Mouse (Mus musculus): ENCODE measurements at regions not wholly inside any gene's neighbourhood (a gene's known extent, or its start where the extent isn't known, plus 50 kb on each side); places are given as distances from the start of the nearest gene placed in this dataset.

GRCm38 (mm10) chr7:121280597-121280996 lies 111.1 kb upstream of the Hs3st2 start:
- H3K4me2 ChIP-seq (replicated peaks), result no peak overlapping the region
- no peaks in the 10 kb centered on the region for H3K4me1 ChIP-seq (replicated peaks)
- H3K27ac ChIP-seq, result no peak overlapping the region
- no peaks in the 10 kb centered on the region for H3K9me3 ChIP-seq
- H3K27me3 ChIP-seq, result no peaks in the 10 kb centered on the region
- WGBS, result 66% methylated on average over 1 of the region's 1 CpGs
- no peaks in the 10 kb centered on the region for H3K36me3 ChIP-seq
- no peak overlapping the region for H3K9ac ChIP-seq (replicated peaks)
- H3K4me3 ChIP-seq (replicated peaks), result no peak overlapping the region
- ATAC-seq, result no peak

GRCm38 (mm10) chr7:121282154-121282553 lies 109.5 kb upstream of the Hs3st2 start:
- Histone ChIP-seq H3K9ac (replicated peaks) (no peak overlapping the region), H3K27ac (no peak overlapping the region), H3K9me3 (no peaks in the 10 kb centered on the region), H3K27me3 (no peaks in the 10 kb centered on the region), H3K36me3 (no peaks in the 10 kb centered on the region), H3K4me3 (replicated peaks) (no peak overlapping the region), H3K4me1 (replicated peaks) (no peaks in the 10 kb centered on the region), H3K4me2 (replicated peaks) (no peak overlapping the region)
- 76% methylated on average over 7 of the region's 7 CpGs for WGBS
- no peak for ATAC-seq

DNA sequence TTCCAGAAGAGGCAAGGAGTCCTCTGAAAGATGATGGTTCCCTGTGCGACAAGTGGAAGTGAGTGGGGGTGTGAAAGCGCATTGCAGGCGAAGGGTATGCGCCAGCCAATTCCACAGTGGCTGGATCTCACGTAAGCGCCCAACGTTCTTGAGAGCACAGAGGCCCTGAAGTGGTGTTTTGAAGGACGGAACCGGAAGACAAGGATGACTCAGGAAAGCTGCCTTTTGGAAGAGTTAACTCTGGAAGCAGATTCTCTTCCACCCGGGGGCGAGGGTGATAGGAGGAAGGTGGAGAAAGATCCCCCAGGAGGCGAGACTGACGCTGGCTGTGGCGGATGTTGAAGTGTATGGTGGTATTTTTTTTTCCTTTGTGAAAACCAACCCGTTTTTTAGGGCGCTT lies 101.9 kb upstream of the Hs3st2 start:
- H3K9me3 ChIP-seq, result no peaks in the 10 kb centered on the region
- no peak for ATAC-seq
- H3K4me1 ChIP-seq (replicated peaks), result no peaks in the 10 kb centered on the region
- no peaks in the 10 kb centered on the region for H3K27me3 ChIP-seq
- no peak overlapping the region for H3K9ac ChIP-seq (replicated peaks)
- H3K27ac ChIP-seq, result no peak overlapping the region
- WGBS, result 89% methylated on average over 16 of the region's 16 CpGs
- H3K4me2 ChIP-seq (replicated peaks), result no peak overlapping the region
- H3K4me3 ChIP-seq (replicated peaks), result no peak overlapping the region
- H3K36me3 ChIP-seq, result no peaks in the 10 kb centered on the region

- no peak for ATAC-seq
- H3K27me3 ChIP-seq, result no peaks in the 10 kb centered on the region
- H3K9ac ChIP-seq (replicated peaks), result no peak overlapping the region
- no peaks in the 10 kb centered on the region for H3K4me1 ChIP-seq (replicated peaks)
- H3K27ac ChIP-seq, result no peak overlapping the region
- H3K36me3 ChIP-seq, result no peaks in the 10 kb centered on the region
- no peak overlapping the region for H3K4me2 ChIP-seq (replicated peaks)
- whole genome bisulfite sequencing, result 82% methylated on average over 3 of the region's 3 CpGs
- H3K4me3 ChIP-seq (replicated peaks), result no peak overlapping the region
- H3K9me3 ChIP-seq, result no peaks in the 10 kb centered on the region
These were observed 95.4 kb upstream of the Hs3st2 start for GRCm38 (mm10) chr7:121296151-121296695.

GRCm38 (mm10) chr7:121312961-121313587 lies 78.6 kb upstream of the Hs3st2 start:
- Histone ChIP-seq H3K4me3 (replicated peaks) (peak overlapping the region; percentile 24), H3K27me3 (no peaks in the 10 kb centered on the region), H3K4me1 (replicated peaks) (peaks cover 8% of the 10 kb centered on the region; the same call in 1 of the 2 replicates), H3K9ac (replicated peaks) (peak overlapping the region; percentile 51), H3K9me3 (peaks cover under 1% of the 10 kb centered on the region; the same call in 1 of the 2 replicates), H3K27ac (peak overlapping the region; percentile 54), H3K4me2 (replicated peaks) (peak overlapping the region; percentile 48), H3K36me3 (no peaks in the 10 kb centered on the region)
- WGBS, result 5% methylated on average over 19 of the region's 19 CpGs
- peak; percentile 78 for ATAC-seq

- no peaks in the 10 kb centered on the region for H3K27me3 ChIP-seq
- no peak overlapping the region for H3K27ac ChIP-seq
- H3K4me1 ChIP-seq (replicated peaks), result peaks cover 8% of the 10 kb centered on the region; the same call in 1 of the 2 replicates
- no peak overlapping the region for H3K4me3 ChIP-seq (replicated peaks)
- H3K36me3 ChIP-seq, result no peaks in the 10 kb centered on the region
- no peak overlapping the region for H3K9ac ChIP-seq (replicated peaks)
- no peak for ATAC-seq
- H3K9me3 ChIP-seq, result peaks cover 3% of the 10 kb centered on the region; the same call in 1 of the 2 replicates
- no peak overlapping the region for H3K4me2 ChIP-seq (replicated peaks)
- WGBS, result 94% methylated on average over 4 of the region's 4 CpGs
These were observed 77.1 kb upstream of the Hs3st2 start for GRCm38 (mm10) chr7:121314521-121314920.

GRCm38 (mm10) chr7:121329274-121329673 lies 62.4 kb upstream of the Hs3st2 start:
- Histone ChIP-seq H3K36me3 (no peaks in the 10 kb centered on the region), H3K4me1 (replicated peaks) (peaks cover 4% of the 10 kb centered on the region; the same call in 1 of the 2 replicates), H3K27ac (no peak overlapping the region), H3K9me3 (no peaks in the 10 kb centered on the region), H3K4me3 (replicated peaks) (no peak overlapping the region), H3K27me3 (no peaks in the 10 kb centered on the region), H3K9ac (replicated peaks) (no peak overlapping the region), H3K4me2 (replicated peaks) (no peak overlapping the region)
- WGBS, result 86% methylated on average over 7 of the region's 7 CpGs
- no peak for ATAC-seq

DNA sequence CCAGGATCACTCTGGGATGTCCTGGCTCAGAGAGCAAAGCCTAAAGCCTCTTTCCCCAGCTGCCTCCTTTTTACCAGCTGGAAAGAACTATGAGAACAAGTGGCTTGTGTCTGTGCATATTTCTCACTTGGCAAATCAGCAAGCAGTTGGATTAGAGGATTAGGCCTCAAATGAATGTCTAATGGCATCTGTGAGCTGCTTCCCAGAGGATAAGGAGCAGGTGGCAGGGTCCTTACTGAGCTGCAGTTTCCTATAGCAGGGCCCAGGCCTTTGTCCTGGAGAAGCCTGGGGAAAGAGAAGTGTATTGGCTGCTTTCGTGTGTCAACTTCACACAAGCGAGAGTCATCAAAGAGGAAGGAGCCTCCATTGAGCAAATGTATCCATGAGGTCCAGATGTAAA lies 59.1 kb upstream of the Hs3st2 start:
- peak; percentile 65 for ATAC-seq
- Histone ChIP-seq H3K9ac (replicated peaks) (no peak overlapping the region), H3K27me3 (no peaks in the 10 kb centered on the region), H3K4me1 (replicated peaks) (peaks cover 4% of the 10 kb centered on the region; the same call in 1 of the 2 replicates), H3K27ac (0 out of 2 replicates have a peak overlapping the region, but pooled peaks have one; percentile 25), H3K36me3 (no peaks in the 10 kb centered on the region), H3K9me3 (no peaks in the 10 kb centered on the region), H3K4me2 (replicated peaks) (no peak overlapping the region), H3K4me3 (replicated peaks) (no peak overlapping the region)
- 8% methylated on average over 2 of the region's 2 CpGs for WGBS

DNA sequence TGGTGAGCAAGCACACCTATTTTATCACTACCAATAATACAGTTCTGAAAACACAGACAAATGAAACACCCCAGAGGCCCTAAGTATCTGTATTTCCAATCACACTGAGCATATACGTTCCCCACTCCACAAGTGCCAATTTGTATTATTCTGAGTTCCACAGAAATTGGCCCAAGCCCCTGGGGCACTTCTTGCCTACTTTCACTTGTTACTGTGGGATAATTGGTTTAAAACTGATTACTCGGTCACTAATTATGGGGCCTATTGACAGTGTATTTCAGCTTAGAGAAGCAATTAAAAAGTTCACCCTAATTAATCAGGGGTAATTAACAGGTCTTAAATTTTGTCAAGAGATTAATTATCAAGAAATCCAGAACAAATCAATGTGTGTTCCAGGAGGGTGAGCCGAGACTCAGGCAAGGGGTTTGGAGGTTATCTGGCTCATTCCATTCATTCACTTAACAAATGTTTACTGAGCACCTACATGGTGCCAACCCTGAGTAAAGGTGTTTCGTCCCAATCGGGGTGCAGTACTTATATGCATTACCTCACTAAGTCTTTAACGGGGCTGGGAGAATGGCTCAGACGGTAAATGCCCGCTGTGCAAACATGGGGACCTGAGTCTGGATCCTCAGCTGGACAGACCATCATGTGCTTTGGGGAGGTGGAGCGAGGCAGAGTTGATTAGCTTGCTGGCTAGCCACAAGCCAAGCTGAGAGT lies 56.1 kb upstream of the Hs3st2 start:
- H3K36me3 ChIP-seq, result no peaks in the 10 kb centered on the region
- 80% methylated on average over 9 of the region's 9 CpGs for WGBS
- no peaks in the 10 kb centered on the region for H3K27me3 ChIP-seq
- H3K9me3 ChIP-seq, result no peaks in the 10 kb centered on the region
- no peak overlapping the region for H3K27ac ChIP-seq
- H3K4me1 ChIP-seq (replicated peaks), result peaks cover 15% of the 10 kb centered on the region
- no peak overlapping the region for H3K9ac ChIP-seq (replicated peaks)
- ATAC-seq, result no peak
- no peak overlapping the region for H3K4me3 ChIP-seq (replicated peaks)
- no peak overlapping the region for H3K4me2 ChIP-seq (replicated peaks)

- Histone ChIP-seq H3K9ac (replicated peaks) (no peak overlapping the region), H3K4me3 (replicated peaks) (no peak overlapping the region), H3K36me3 (no peaks in the 10 kb centered on the region), H3K27me3 (no peaks in the 10 kb centered on the region), H3K4me1 (replicated peaks) (peaks cover 11% of the 10 kb centered on the region), H3K27ac (no peak overlapping the region), H3K9me3 (no peaks in the 10 kb centered on the region), H3K4me2 (replicated peaks) (no peak overlapping the region)
- no peak for ATAC-seq
- 36% methylated on average over 3 of the region's 3 CpGs for WGBS
These were observed 51.7 kb upstream of the Hs3st2 start for GRCm38 (mm10) chr7:121339942-121340341.
